Mouse (Mus musculus): ENCODE data around the gene Sucnr1. TPM values are rescaled to one million over a fixed set of nuclear protein-coding genes. Genes with fewer than 3 reads are reported as not detected.

Gene Sucnr1
- total RNA-seq (2014; fragmentation: Nextera tagmentation) = not detected in 2 replicates
- total RNA-seq (2017) = not detected in 2 replicates
- polyA plus RNA-seq (2012) = not detected in 2 replicates

- Histone ChIP-seq H3K4me3 (ENCODE audit: low read depth, low read length) (no peak within 1 kb of the TSS), H3K27me3 (ENCODE audit: insufficient read depth, low read length) (peaks cover 18% of the 10 kb centered on the region), H3K9me3 (replicated peaks) (no peaks in the 10 kb centered on the region), H3K36me3 (replicated peaks) (no peaks in the 10 kb centered on the region), H3K4me1 (ENCODE audit: insufficient read depth, low read depth, low read length) (no peaks in the 10 kb centered on the region)
- no peak for DNase-seq (ENCODE audit: low spot score)
- ATAC-seq (ENCODE audit: extremely low read depth, insufficient number of reproducible peaks, low FRiP score, poor library complexity, severe bottlenecking) = no peak
- TF ChIP-seq CTCF (IDR thresholded peaks at IDR 0.05; ENCODE audit: low read depth, low read length) (no peak), TAL1 (conservative IDR thresholded peaks at IDR 0.05; ENCODE audit: low read depth, low read length) (no peak), POLR2AphosphoS5 (IDR thresholded peaks at IDR 0.05; ENCODE audit: insufficient replicate concordance, low read depth, low read length) (no peak), GATA1 (IDR thresholded peaks at IDR 0.05; ENCODE audit: borderline replicate concordance, low read length) (no peak), GATA2 (IDR thresholded peaks at IDR 0.05; ENCODE audit: borderline replicate concordance, low read depth, low read length) (no peak)
Observed at GRCm38 (mm10) chr3:60081648-60082047, at the start of gene Sucnr1. Sucnr1 (plus strand) TSS chr3:60081869.

- Histone ChIP-seq H3K4me1 (ENCODE audit: insufficient read depth, low read depth, low read length) (no peaks in the 10 kb centered on the region), H3K27me3 (ENCODE audit: insufficient read depth, low read length) (no peaks in the 10 kb centered on the region), H3K4me3 (ENCODE audit: low read depth, low read length) (no peak overlapping the region), H3K36me3 (replicated peaks) (no peaks in the 10 kb centered on the region), H3K9me3 (replicated peaks) (peaks cover 2% of the 10 kb centered on the region; the same call in 1 of the 2 replicates)
- DNase-seq (ENCODE audit: low spot score) (no peak), ATAC-seq (ENCODE audit: extremely low read depth, insufficient number of reproducible peaks, low FRiP score, poor library complexity, severe bottlenecking) (no peak)
- TF ChIP-seq GATA1 (IDR thresholded peaks at IDR 0.05; ENCODE audit: borderline replicate concordance, low read length) (no peak), TAL1 (conservative IDR thresholded peaks at IDR 0.05; ENCODE audit: low read depth, low read length) (no peak), POLR2AphosphoS5 (IDR thresholded peaks at IDR 0.05; ENCODE audit: insufficient replicate concordance, low read depth, low read length) (no peak), CTCF (IDR thresholded peaks at IDR 0.05; ENCODE audit: low read depth, low read length) (no peak), GATA2 (IDR thresholded peaks at IDR 0.05; ENCODE audit: borderline replicate concordance, low read depth, low read length) (no peak)
Observed at GRCm38 (mm10) chr3:60046221-60046913, 35.3 kb upstream of the Sucnr1 start.

- Histone ChIP-seq H3K9me3 (replicated peaks) (no peaks in the 10 kb centered on the region), H3K36me3 (replicated peaks) (no peaks in the 10 kb centered on the region), H3K4me1 (ENCODE audit: insufficient read depth, low read depth, low read length) (no peaks in the 10 kb centered on the region), H3K27me3 (ENCODE audit: insufficient read depth, low read length) (no peaks in the 10 kb centered on the region), H3K4me3 (ENCODE audit: low read depth, low read length) (no peak overlapping the region)
- TF ChIP-seq GATA2 (IDR thresholded peaks at IDR 0.05; ENCODE audit: borderline replicate concordance, low read depth, low read length) (no peak), GATA1 (IDR thresholded peaks at IDR 0.05; ENCODE audit: borderline replicate concordance, low read length) (no peak), TAL1 (conservative IDR thresholded peaks at IDR 0.05; ENCODE audit: low read depth, low read length) (no peak), CTCF (IDR thresholded peaks at IDR 0.05; ENCODE audit: low read depth, low read length) (no peak), POLR2AphosphoS5 (IDR thresholded peaks at IDR 0.05; ENCODE audit: insufficient replicate concordance, low read depth, low read length) (no peak)
- DNase-seq (ENCODE audit: low spot score) = no peak
- ATAC-seq (ENCODE audit: extremely low read depth, insufficient number of reproducible peaks, low FRiP score, poor library complexity, severe bottlenecking) = no peak
Observed at GRCm38 (mm10) chr3:60053231-60053927, 28.3 kb upstream of the Sucnr1 start.

- Histone ChIP-seq H3K27me3 (ENCODE audit: insufficient read depth, low read length) (no peaks in the 10 kb centered on the region), H3K4me1 (ENCODE audit: insufficient read depth, low read depth, low read length) (no peaks in the 10 kb centered on the region), H3K36me3 (replicated peaks) (no peaks in the 10 kb centered on the region), H3K9me3 (replicated peaks) (no peaks in the 10 kb centered on the region), H3K4me3 (ENCODE audit: low read depth, low read length) (no peak overlapping the region)
- DNase-seq (ENCODE audit: low spot score) (no peak), ATAC-seq (ENCODE audit: extremely low read depth, insufficient number of reproducible peaks, low FRiP score, poor library complexity, severe bottlenecking) (no peak)
- no peak for TF ChIP-seq GATA1 (IDR thresholded peaks at IDR 0.05; ENCODE audit: borderline replicate concordance, low read length)
- no peak for TF ChIP-seq POLR2AphosphoS5 (IDR thresholded peaks at IDR 0.05; ENCODE audit: insufficient replicate concordance, low read depth, low read length)
- TF ChIP-seq GATA2 (IDR thresholded peaks at IDR 0.05; ENCODE audit: borderline replicate concordance, low read depth, low read length) = no peak
- no peak for TF ChIP-seq CTCF (IDR thresholded peaks at IDR 0.05; ENCODE audit: low read depth, low read length)
- TF ChIP-seq TAL1 (conservative IDR thresholded peaks at IDR 0.05; ENCODE audit: low read depth, low read length) = no peak
Observed at GRCm38 (mm10) chr3:60053931-60054330, 27.7 kb upstream of the Sucnr1 start.

- Histone ChIP-seq H3K9me3 (replicated peaks) (no peaks in the 10 kb centered on the region), H3K4me3 (ENCODE audit: low read depth, low read length) (no peak overlapping the region), H3K36me3 (replicated peaks) (no peaks in the 10 kb centered on the region), H3K4me1 (ENCODE audit: insufficient read depth, low read depth, low read length) (no peaks in the 10 kb centered on the region), H3K27me3 (ENCODE audit: insufficient read depth, low read length) (no peaks in the 10 kb centered on the region)
- TF ChIP-seq CTCF (IDR thresholded peaks at IDR 0.05; ENCODE audit: low read depth, low read length) (no peak), TAL1 (conservative IDR thresholded peaks at IDR 0.05; ENCODE audit: low read depth, low read length) (no peak), GATA1 (IDR thresholded peaks at IDR 0.05; ENCODE audit: borderline replicate concordance, low read length) (no peak), GATA2 (IDR thresholded peaks at IDR 0.05; ENCODE audit: borderline replicate concordance, low read depth, low read length) (no peak), POLR2AphosphoS5 (IDR thresholded peaks at IDR 0.05; ENCODE audit: insufficient replicate concordance, low read depth, low read length) (no peak)
- no peak for ATAC-seq (ENCODE audit: extremely low read depth, insufficient number of reproducible peaks, low FRiP score, poor library complexity, severe bottlenecking)
- no peak for DNase-seq (ENCODE audit: low spot score)
Observed at GRCm38 (mm10) chr3:60056451-60056850, 25.2 kb upstream of the Sucnr1 start.
